Mouse (Mus musculus) forebrain, embryonic 12.5 days (tissue): ENCODE results near the gene Ctsw. TPM values are rescaled to one million over a fixed set of nuclear protein-coding genes. Genes with fewer than 3 reads are reported as not detected.

Source experiments
- ATAC-seq: fragments of 200-750 bp; cut with Nextera tagmentation; 2 replicates; pipeline ENCODE4 v1.8.0; 2017; ENCODE audit warnings: moderate TSS enrichment; ENCODE audit not compliant: low FRiP score
- H3K27ac ChIP-seq: fragments of 300-500 bp; sonication (generic); 2 replicates; pipeline ENCODE4 v1.5.1; 2016; ENCODE audit warnings: mild to moderate bottlenecking
- H3K27me3 ChIP-seq: fragments of 300-500 bp; sonication (generic); 2 replicates; pipeline ENCODE4 v1.6.1; 2016; ENCODE audit warnings: mild to moderate bottlenecking
- H3K36me3 ChIP-seq: fragments of 300-500 bp; sonication (generic); replicated peaks from 2 replicates; pipeline ENCODE4 v1.6.1; 2016; ENCODE audit warnings: mild to moderate bottlenecking
- H3K4me1 ChIP-seq: fragments of 300-500 bp; sonication (generic); 2 replicates; pipeline ENCODE4 v1.6.1; 2016
- H3K4me2 ChIP-seq: fragments of 300-500 bp; sonication (generic); 2 replicates; pipeline ENCODE4 v1.6.1; 2016; ENCODE audit warnings: mild to moderate bottlenecking, moderate library complexity
- H3K4me3 ChIP-seq: fragments of 300-500 bp; sonication (generic); replicated peaks from 2 replicates; pipeline ENCODE4 v1.5.1; 2016; ENCODE audit warnings: mild to moderate bottlenecking
- H3K9ac ChIP-seq: fragments of 300-500 bp; sonication (generic); 2 replicates; pipeline ENCODE4 v1.6.1; 2016; ENCODE audit warnings: mild to moderate bottlenecking
- H3K9me3 ChIP-seq: fragments of 300-500 bp; sonication (generic); 2 replicates; pipeline ENCODE4 v1.6.1; 2016
- WGBS: fragments of 180-500 bp; shearing (Covaris S2); methylation state at CpG from one replicate; pipeline ENCODE4 v1.1.7; 2016; 5-methylcytosine and 5-hydroxymethylcytosine counted together
- polyA plus RNA-seq: library from polyadenylated mRNA; unstranded; fragments of >200 nt; fragmentation: Nextera tagmentation; extraction: Ambion mirVana; gene quantifications from 2 replicates; pipeline ENCODE4 v1.2.1, GENCODE M21; 2016

Ctsw gene
- polyA plus RNA-seq, 1 experiment from 2014 or later = 3.1 TPM

DNA sequence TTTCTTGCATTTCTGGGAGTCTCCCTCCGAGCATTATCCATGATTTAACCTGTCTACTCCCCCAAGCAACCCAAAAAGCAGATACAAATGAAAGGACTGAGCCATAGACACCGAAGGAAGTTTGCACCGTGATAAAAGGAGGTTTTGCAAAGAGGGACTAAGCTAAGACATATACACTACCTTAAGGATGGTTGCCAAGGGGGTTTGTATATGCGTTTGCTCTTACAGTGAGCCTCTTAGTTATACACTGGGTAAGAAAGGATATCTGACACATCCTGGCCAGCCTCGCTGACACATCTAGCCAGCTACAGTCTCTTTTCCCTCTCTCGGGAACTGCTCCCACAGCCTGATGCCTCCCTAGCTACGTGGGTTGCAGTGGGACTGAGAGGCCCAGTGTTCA is 34.4 kb downstream of the Ctsw start:
- peaks cover 18% of the 10 kb centered on the region; the same call in 1 of the 2 replicates for H3K27me3 ChIP-seq
- no peak overlapping the region for H3K27ac ChIP-seq
- peak overlapping the region; percentile 2; the same call in 1 of the 2 replicates for H3K9ac ChIP-seq

DNA sequence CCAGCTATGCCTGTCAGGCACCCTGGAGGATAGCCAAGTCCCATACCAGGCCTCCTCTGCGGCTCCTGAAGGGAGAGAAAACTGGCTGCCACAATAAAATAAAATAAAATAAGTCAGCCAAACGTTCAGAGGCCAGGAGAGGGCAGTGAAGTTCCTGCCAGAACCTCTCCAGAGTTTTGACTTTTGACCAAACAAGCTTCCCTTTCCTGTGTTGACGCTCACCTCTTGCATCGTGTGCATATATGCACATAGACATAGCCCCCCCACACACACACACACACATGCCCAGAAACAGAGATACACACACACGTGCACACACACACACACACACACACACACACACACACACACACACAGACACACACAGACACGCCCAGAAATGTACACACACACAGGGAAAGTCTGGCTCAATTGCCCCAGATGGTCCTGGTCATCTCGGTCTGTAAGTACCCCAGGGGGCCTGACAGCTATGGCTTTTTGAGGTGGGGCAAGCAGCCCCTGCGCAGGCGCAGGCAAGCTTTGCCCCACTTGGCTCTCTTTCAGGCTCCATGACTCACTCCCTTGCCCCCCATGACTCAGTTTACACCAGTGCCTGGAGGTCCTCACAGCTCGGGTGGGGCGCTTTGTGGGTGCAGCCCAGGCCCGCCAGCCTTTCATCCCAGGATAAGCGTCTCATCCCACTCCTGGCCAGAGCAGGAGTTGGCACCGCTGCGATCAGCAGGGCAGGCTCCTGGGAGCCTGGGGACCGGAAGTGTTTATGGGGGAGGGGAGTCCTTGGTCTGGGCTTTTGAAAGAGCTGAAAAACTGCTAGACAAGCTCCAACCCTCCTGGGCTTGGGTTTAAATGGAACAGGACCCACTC is 35.1 kb downstream of the Ctsw start:
- Histone ChIP-seq H3K27me3 (peaks cover 18% of the 10 kb centered on the region; the same call in 1 of the 2 replicates), H3K27ac (no peak overlapping the region), H3K4me3 (peak overlapping the region; percentile 8; the same call in 1 of the 2 replicates), H3K9me3 (no peaks in the 10 kb centered on the region), H3K9ac (peak overlapping the region; percentile 2; the same call in 1 of the 2 replicates), H3K4me1 (peaks cover 12% of the 10 kb centered on the region), H3K36me3 (no peaks in the 10 kb centered on the region), H3K4me2 (peak overlapping the region; percentile 43)
- 13% methylated on average over 16 of the region's 16 CpGs for WGBS
- no peak for ATAC-seq

More for the DNA sequence above, 34.4 kb downstream of the Ctsw start:
- no peak overlapping the region for H3K4me2 ChIP-seq
- no peaks in the 10 kb centered on the region for H3K36me3 ChIP-seq
- no peaks in the 10 kb centered on the region for H3K9me3 ChIP-seq
- no peak for ATAC-seq
- H3K4me3 ChIP-seq = no peak overlapping the region
- peaks cover 12% of the 10 kb centered on the region for H3K4me1 ChIP-seq
- WGBS = 68% methylated on average over 7 of the region's 7 CpGs

DNA sequence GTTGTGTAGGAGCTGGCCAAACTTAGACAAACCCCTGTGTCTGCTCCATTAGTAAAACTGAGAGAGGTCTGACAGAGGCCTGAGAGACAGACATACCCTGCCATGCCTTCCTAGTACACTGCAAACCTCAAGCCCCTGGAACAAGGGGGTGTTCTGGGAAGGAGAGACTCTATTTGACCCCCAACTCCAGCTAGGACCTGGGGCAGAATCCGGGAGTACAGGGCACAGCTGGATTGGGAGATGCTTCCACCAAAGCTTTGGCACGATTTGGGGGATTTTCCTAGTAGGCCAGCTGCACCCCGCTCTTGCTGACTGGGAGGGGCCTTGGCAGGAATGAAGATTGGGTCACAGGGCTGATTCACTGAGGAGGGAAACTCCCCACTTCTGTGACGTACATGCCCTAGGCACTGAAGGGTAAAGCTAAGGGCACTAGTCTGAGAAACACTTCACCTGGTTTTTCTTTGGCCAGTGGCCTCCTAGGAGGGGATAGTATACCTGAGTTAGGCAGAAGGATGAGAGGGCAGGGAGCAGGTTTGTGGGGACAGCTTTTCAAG is 36.3 kb downstream of the Ctsw start:
- H3K27ac ChIP-seq = no peak overlapping the region
- no peak for ATAC-seq

DNA sequence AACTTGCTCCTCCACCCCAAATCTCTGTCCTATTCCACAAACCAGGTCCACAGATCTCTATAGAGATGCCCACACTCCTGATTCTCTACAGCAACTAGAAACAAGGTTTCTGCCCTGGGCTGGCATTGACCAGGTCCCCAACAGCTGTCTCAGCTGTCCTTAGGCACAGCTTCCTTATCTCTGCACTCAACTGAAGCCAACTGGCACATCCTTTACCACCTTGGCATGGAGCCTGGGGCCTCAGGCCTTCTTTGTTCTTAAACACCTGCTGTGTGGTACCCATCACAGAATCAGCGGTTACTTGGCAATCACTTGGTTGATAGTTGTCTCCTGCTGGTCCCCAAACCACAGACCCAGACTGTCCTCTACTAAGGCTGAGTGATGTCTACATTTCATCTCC is 37.9 kb downstream of the Ctsw start:
- H3K4me1 ChIP-seq = peaks cover 34% of the 10 kb centered on the region
- ATAC-seq = no peak
- H3K4me2 ChIP-seq = no peak overlapping the region
- H3K27me3 ChIP-seq = peaks cover 15% of the 10 kb centered on the region; the same call in 1 of the 2 replicates
- 93% methylated on average over 1 of the region's 1 CpGs for whole genome bisulfite sequencing
- no peak overlapping the region for H3K4me3 ChIP-seq
- H3K9ac ChIP-seq = no peak overlapping the region
- H3K9me3 ChIP-seq = no peaks in the 10 kb centered on the region
- peaks cover 14% of the 10 kb centered on the region for H3K36me3 ChIP-seq
- no peak overlapping the region for H3K27ac ChIP-seq

More for the DNA sequence above, 36.3 kb downstream of the Ctsw start:
- H3K27me3 ChIP-seq = peaks cover 17% of the 10 kb centered on the region; the same call in 1 of the 2 replicates
- H3K9me3 ChIP-seq = no peaks in the 10 kb centered on the region
- 79% methylated on average over 4 of the region's 4 CpGs for WGBS
- H3K9ac ChIP-seq = no peak overlapping the region
- H3K4me1 ChIP-seq = peaks cover 19% of the 10 kb centered on the region
- peaks cover 4% of the 10 kb centered on the region for H3K36me3 ChIP-seq
- no peak overlapping the region for H3K4me2 ChIP-seq
- no peak overlapping the region for H3K4me3 ChIP-seq

DNA sequence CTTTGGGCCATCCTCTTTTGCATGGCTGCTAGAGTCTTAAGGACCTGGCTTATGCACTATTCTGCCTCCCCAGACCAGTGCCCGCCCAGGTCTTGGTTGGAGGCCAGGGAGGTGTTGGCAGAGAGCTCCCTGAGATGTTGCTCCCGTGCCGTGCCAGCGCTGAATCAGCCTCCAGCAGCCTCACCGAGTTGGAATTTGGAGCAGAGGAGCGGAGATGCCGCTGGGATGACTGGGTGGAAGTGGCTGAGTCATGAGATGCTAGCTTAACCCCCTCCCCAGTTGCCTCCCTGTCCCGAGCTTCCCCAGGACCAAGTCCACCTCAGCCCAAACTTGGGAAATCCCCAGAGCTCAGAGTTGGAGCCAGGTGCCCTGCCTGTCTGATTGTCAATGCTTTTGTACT is 38.5 kb downstream of the Ctsw start:
- WGBS = 73% methylated on average over 8 of the region's 8 CpGs

GRCm38 (mm10) chr19:5429219-5429618 is 39.1 kb downstream of the Ctsw start:
- H3K9ac ChIP-seq = no peak overlapping the region
- H3K9me3 ChIP-seq = no peaks in the 10 kb centered on the region
- H3K4me3 ChIP-seq = no peak overlapping the region
- WGBS = 82% methylated on average over 4 of the region's 4 CpGs
- H3K4me2 ChIP-seq = no peak overlapping the region
- peaks cover 9% of the 10 kb centered on the region; the same call in 1 of the 2 replicates for H3K27me3 ChIP-seq
- no peak for ATAC-seq
- H3K36me3 ChIP-seq = peaks cover 14% of the 10 kb centered on the region
- H3K4me1 ChIP-seq = peaks cover 34% of the 10 kb centered on the region
- no peak overlapping the region for H3K27ac ChIP-seq

More for the DNA sequence above, 38.5 kb downstream of the Ctsw start:
- Histone ChIP-seq H3K27ac (no peak overlapping the region), H3K4me3 (no peak overlapping the region), H3K9ac (no peak overlapping the region), H3K4me2 (no peak overlapping the region), H3K27me3 (peaks cover 15% of the 10 kb centered on the region; the same call in 1 of the 2 replicates), H3K36me3 (peaks cover 14% of the 10 kb centered on the region), H3K4me1 (peaks cover 34% of the 10 kb centered on the region), H3K9me3 (no peaks in the 10 kb centered on the region)
- ATAC-seq = no peak

DNA sequence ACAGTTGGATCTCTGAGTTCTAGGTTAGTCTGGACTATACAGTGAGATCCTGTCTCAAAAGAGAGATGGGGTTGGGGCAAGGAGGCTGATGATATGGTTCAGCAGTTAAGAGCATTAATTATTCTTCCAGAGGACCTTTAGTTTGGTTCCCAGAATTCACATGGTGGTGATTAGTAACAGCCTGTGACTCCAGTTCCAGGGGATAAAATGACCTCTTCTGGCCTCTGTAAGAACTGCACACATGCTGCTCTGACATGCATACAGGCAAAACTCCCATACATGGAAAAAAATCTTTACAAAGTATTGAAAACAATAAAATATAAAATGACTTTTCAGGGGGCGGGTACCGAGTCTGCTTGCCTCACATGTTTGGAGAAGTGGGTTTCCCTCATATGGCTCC is 40.2 kb downstream of the Ctsw start:
- WGBS = 91% methylated on average over 2 of the region's 2 CpGs
- Histone ChIP-seq H3K4me3 (no peak overlapping the region), H3K9ac (no peak overlapping the region), H3K36me3 (peaks cover 14% of the 10 kb centered on the region), H3K4me2 (no peak overlapping the region), H3K27ac (no peak overlapping the region), H3K27me3 (peaks cover 6% of the 10 kb centered on the region; the same call in 1 of the 2 replicates), H3K4me1 (peaks cover 34% of the 10 kb centered on the region), H3K9me3 (no peaks in the 10 kb centered on the region)
- ATAC-seq = no peak

- no peak overlapping the region for H3K9ac ChIP-seq
- peaks cover 20% of the 10 kb centered on the region for H3K36me3 ChIP-seq
- H3K4me3 ChIP-seq = no peak overlapping the region
- peaks cover 2% of the 10 kb centered on the region; the same call in 1 of the 2 replicates for H3K27me3 ChIP-seq
- peak overlapping the region; percentile 83; the same call in 1 of the 2 replicates for H3K4me2 ChIP-seq
- H3K4me1 ChIP-seq = peaks cover 36% of the 10 kb centered on the region
- no peak for ATAC-seq
- WGBS = 93% methylated on average over 13 of the region's 13 CpGs
- H3K9me3 ChIP-seq = no peaks in the 10 kb centered on the region
- H3K27ac ChIP-seq = 0 out of 2 replicates have a peak overlapping the region, but pooled peaks have one; percentile 19
Measured at GRCm38 (mm10) chr19:5426640-5427290, 41.5 kb downstream of the Ctsw start.

- peaks cover 36% of the 10 kb centered on the region for H3K4me1 ChIP-seq
- peak overlapping the region; percentile 83 for H3K4me2 ChIP-seq
- H3K4me3 ChIP-seq = peak overlapping the region; percentile 69
- peaks cover 25% of the 10 kb centered on the region for H3K36me3 ChIP-seq
- no peak for ATAC-seq
- no peaks in the 10 kb centered on the region for H3K9me3 ChIP-seq
- WGBS = 87% methylated on average over 18 of the region's 18 CpGs
- H3K27me3 ChIP-seq = no peaks in the 10 kb centered on the region
- peak overlapping the region; percentile 83 for H3K9ac ChIP-seq
- 0 out of 2 replicates have a peak overlapping the region, but pooled peaks have one; percentile 82 for H3K27ac ChIP-seq
Measured at GRCm38 (mm10) chr19:5425906-5426565, 42.3 kb downstream of the Ctsw start.

DNA sequence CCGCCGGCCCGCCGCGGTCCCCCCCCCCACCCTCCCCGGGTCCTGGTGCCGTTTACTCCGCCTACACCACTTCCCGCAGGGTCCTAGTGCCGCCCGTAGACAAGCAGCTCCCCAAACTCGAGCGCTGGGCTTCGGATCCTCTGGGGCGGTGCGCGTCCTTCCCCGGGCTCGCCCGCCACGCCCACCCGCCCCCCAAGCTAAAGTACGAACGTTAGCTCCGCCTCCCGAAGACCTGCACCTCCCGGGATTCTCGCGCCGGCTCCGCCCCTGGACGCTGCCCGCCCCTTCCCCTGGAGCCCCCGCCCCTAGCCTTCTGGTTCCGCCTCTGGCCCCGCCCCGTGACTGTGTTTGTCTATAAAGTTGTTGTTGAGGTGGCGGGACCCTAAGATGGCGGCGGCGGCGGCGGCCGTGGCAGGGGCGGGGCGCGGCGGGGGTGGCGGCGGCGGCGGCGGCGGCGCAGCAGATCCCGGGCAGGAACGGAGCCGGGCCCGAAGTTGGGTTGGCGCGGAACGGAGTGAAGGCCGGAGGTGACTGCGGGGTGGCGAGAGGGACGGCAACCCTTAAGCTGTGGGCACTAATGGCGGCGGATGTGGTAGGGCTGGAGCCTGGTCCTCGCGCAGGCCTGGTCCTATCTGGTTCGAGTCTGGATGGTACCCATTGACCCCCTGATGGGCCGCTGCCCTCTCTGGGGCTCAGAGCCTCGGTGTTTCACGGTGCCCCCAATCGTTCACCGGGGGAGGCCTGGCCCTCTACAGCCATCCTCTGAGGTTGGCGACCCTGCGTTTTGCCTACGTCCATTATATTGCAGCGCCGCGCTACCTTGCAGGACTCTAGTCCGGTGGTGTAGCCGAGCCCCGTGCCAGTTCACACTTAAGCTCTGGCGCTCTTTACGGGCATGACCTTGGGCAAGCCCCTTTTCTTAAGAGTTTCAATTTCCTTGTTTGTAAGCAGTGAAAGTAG is 43.2 kb downstream of the Ctsw start, which contains the start of the genes Drap1 and AI837181:
Gene Drap1 (minus strand): TSS at position 198 of the 960 bp plus-strand sequence.
Gene AI837181 (plus strand): TSS at position 363 of the 960 bp plus-strand sequence.
- Histone ChIP-seq H3K27me3 (no peaks in the 10 kb centered on the region), H3K9me3 (no peaks in the 10 kb centered on the region), H3K36me3 (peaks cover 34% of the 10 kb centered on the region), H3K27ac (peak within 1 kb of the TSS; percentile 91), H3K4me2 (peak within 1 kb of the TSS; percentile 94), H3K9ac (peak within 1 kb of the TSS; percentile 83), H3K4me1 (peaks cover 36% of the 10 kb centered on the region), H3K4me3 (peak within 1 kb of the TSS; percentile 69)
- under 1% methylated on average over 69 of the region's 87 CpGs for WGBS
- peak; percentile 93 for ATAC-seq
